Mouse (Mus musculus): ENCODE results near the gene Ccdc124.

GRCm38 (mm10) chr8:70846371-70847154 is 27.2 kb downstream of the Ccdc124 start:
- no peak for TF ChIP-seq ZKSCAN1 (IDR thresholded peaks at IDR 0.05; ENCODE audit: low read depth, low read length)
- peak in 2 of 3 experiments; percentile 26 to 45; a peak in 4 of 6 replicates for TF ChIP-seq CTCF (IDR thresholded peaks at IDR 0.05 in 2 of 3, conservative IDR thresholded peaks at IDR 0.05 in 1 of 3; ENCODE audit: control insufficient read depth in 1 of 3, insufficient read depth in 1 of 3, low read depth in 2 of 3, low read length in 3 of 3, poor library complexity in 1 of 3, severe bottlenecking in 1 of 3)
- TF ChIP-seq MYB (IDR thresholded peaks at IDR 0.05; ENCODE audit: low read depth, low read length): no peak
- no peak for TF ChIP-seq USF1 (IDR thresholded peaks at IDR 0.05; ENCODE audit: low read depth, low read length)
- no peak for TF ChIP-seq CHD1 (IDR thresholded peaks at IDR 0.05; ENCODE audit: low read depth, low read length)

All from MEL (cell line).